Comparison of ENCODE assay signal across 9 mouse cellular contexts in the genomic region with DNA sequence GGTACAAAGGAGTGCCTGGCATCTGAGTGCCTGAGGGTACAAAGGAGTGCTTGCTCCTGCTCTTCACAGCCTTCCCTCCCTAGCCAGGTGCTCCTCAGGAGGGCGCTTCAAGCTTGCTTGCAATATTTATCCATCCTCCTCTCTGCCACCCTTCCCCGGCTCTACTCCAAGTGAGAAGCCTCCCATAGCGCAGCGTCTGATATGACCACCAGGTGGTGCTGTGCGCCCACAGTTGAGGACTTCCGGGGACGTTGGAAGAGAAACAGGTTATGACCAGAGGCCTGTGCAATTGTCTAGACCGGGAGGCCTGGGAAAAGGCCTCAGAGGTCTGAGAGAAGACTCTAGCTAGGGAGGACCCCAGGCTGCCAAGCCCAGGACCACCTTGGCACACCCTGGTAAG. TPM values are rescaled to one million over a fixed set of nuclear protein-coding genes. Genes with fewer than 3 reads are reported as not detected.
DNase-seq lines count a peak whose midpoint lies in the region; ATAC-seq and TF ChIP-seq lines count a peak whose summit lies in the region.
"Had no signal": no experiment of that assay in that cellular context is flagged by ENCODE, and none has a peak within 500 bp of the region (broad histone marks: within the 10 kb centered on the region; RNA-seq: fewer than 3 reads in every experiment).

No protein-coding gene starts in this region.

- H3K9ac ChIP-seq in forebrain, postnatal 0 days = peak overlapping the region; percentile 19; the same call in 1 of the 2 replicates
- H3K9ac ChIP-seq in lung, embryonic 14.5 days = no peak overlapping the region
- H3K9ac ChIP-seq: limb, embryonic 15.5 days had no signal

- H3K27ac ChIP-seq in forebrain, postnatal 0 days (ENCODE audit: low read depth, low read length) = peak overlapping the region; percentile 60
- H3K27ac ChIP-seq in layer of hippocampus, adult 2 months = peak overlapping the region; percentile 89
- no peak overlapping the region for H3K27ac ChIP-seq in lung, embryonic 14.5 days (ENCODE audit: low read depth)
- H3K27ac ChIP-seq: limb, embryonic 15.5 days had no signal

- H3K4me2 ChIP-seq in forebrain, postnatal 0 days (ENCODE audit: low read depth) = peak overlapping the region; percentile 32
- H3K4me2 ChIP-seq in lung, embryonic 14.5 days = no peak overlapping the region
- H3K4me2 ChIP-seq: limb, embryonic 15.5 days had no signal

- peak; percentile 78 for TF ChIP-seq CTCF in G1E (IDR thresholded peaks at IDR 0.05; ENCODE audit: low read depth, low read length)
- peak; percentile 100 for TF ChIP-seq CTCF in forebrain, postnatal 0 days (IDR thresholded peaks at IDR 0.05; ENCODE audit: low read depth)
- TF ChIP-seq CTCF in layer of hippocampus, adult 2 months (conservative IDR thresholded peaks at IDR 0.05) = peak; percentile 99
- TF ChIP-seq CTCF in lung, embryonic 14.5 days (IDR thresholded peaks at IDR 0.05; ENCODE audit: low read depth) = peak; percentile 99

- peaks cover 11% of the 10 kb centered on the region for H3K36me3 ChIP-seq in G1E (replicated peaks)
- 0 out of 2 replicates have a peak, but pooled peaks cover 2% of the 10 kb centered on the region for H3K36me3 ChIP-seq in forebrain, postnatal 0 days (ENCODE audit: insufficient read depth)
- no peaks in the 10 kb centered on the region for H3K36me3 ChIP-seq in lung, embryonic 14.5 days (ENCODE audit: insufficient read depth)
- H3K36me3 ChIP-seq: limb, embryonic 15.5 days had no signal

- peaks cover 6% of the 10 kb centered on the region; the same call in 1 of the 2 replicates for H3K4me1 ChIP-seq in G1E (ENCODE audit: insufficient read depth, low read depth, low read length)
- peaks cover 11% of the 10 kb centered on the region; the same call in 1 of the 2 replicates for H3K4me1 ChIP-seq in forebrain, postnatal 0 days (ENCODE audit: insufficient read depth)
- no peaks in the 10 kb centered on the region for H3K4me1 ChIP-seq in lung, embryonic 14.5 days (ENCODE audit: insufficient read depth)

- peak; percentile 78 for DNase-seq in G1E (ENCODE audit: low spot score)
- DNase-seq in cerebellum, adult 18-20 months = peak; percentile 90 to 96
- DNase-seq in forebrain, postnatal 0 days = peak; percentile 98
- DNase-seq in layer of hippocampus, adult 2 months (ENCODE audit: low spot score in 2 of 2) = peak; percentile 94 to 98
- peak; percentile 97 for DNase-seq in lung, embryonic 14.5 days
- peak; percentile 93 for DNase-seq in testis, postnatal 10 days (ENCODE audit: low spot score)

- peaks cover 11% of the 10 kb centered on the region for H3K27me3 ChIP-seq in G1E (ENCODE audit: insufficient read depth, low read length)
- H3K27me3 ChIP-seq in forebrain, postnatal 0 days (ENCODE audit: insufficient read depth, low read length) = no peaks in the 10 kb centered on the region
- peaks cover 8% of the 10 kb centered on the region; the same call in 1 of the 2 replicates for H3K27me3 ChIP-seq in lung, embryonic 14.5 days (ENCODE audit: insufficient read depth, low read length)

- peak; percentile 77 for ATAC-seq in G1E (ENCODE audit: extremely low read depth, insufficient number of reproducible peaks, low FRiP score, poor library complexity, severe bottlenecking)
- ATAC-seq in forebrain, postnatal 0 days = peak; percentile 90
- ATAC-seq in hematopoietic stem cell, adult 5-6 weeks (replicated peaks in 1 of 2; ENCODE audit: insufficient read depth in 1 of 2, low FRiP score in 2 of 2, low TSS enrichment in 1 of 2, low read depth in 1 of 2, poor library complexity in 2 of 2, severe bottlenecking in 2 of 2) = peak; percentile 83 to 90
- ATAC-seq in lung, embryonic 14.5 days (ENCODE audit: insufficient read depth) = peak; percentile 81
- ATAC-seq in neutrophil, adult 5-6 weeks (ENCODE audit: extremely low read depth, insufficient number of reproducible peaks, low FRiP score, poor library complexity, severe bottlenecking) = peak; percentile 81

- no peaks in the 10 kb centered on the region for H3K9me3 ChIP-seq in G1E (replicated peaks)
- H3K9me3 ChIP-seq in forebrain, postnatal 0 days (ENCODE audit: low read length) = no peaks in the 10 kb centered on the region
- H3K9me3 ChIP-seq in lung, embryonic 14.5 days (ENCODE audit: low read depth, low read length) = no peaks in the 10 kb centered on the region
- H3K9me3 ChIP-seq: limb, embryonic 15.5 days had no signal

- no peak overlapping the region for H3K4me3 ChIP-seq in G1E (ENCODE audit: low read depth, low read length)
- H3K4me3 ChIP-seq in forebrain, postnatal 0 days (ENCODE audit: low read depth, low read length) = no peak overlapping the region
- H3K4me3 ChIP-seq in layer of hippocampus, adult 2 months = peak overlapping the region; percentile 22; the same call in 1 of the 2 replicates
- H3K4me3 ChIP-seq in lung, embryonic 14.5 days (ENCODE audit: low read depth, low read length) = no peak overlapping the region
- H3K4me3 ChIP-seq: limb, embryonic 15.5 days had no signal

- under 1% methylated on average over 8 of the region's 8 CpGs for WGBS in forebrain, postnatal 0 days
- 2% methylated on average over 8 of the region's 8 CpGs for WGBS in lung, embryonic 14.5 days

RNA-seq across cellular contexts. Expression of a gene that starts 6.7 kb away (rescaled TPM):
- total RNA-seq in G1E (2014; fragmentation: Nextera tagmentation) = 3.0 TPM in 2 replicates
- total RNA-seq in G1E (2017) = 1.5 and 1.6 TPM in 2 replicates
- 3.7 and 4.9 TPM in 2 replicates for polyA plus RNA-seq in G1E (2012)
- total RNA-seq in forebrain, postnatal 0 days (2014; rRNA removed) = 45.9 and 48.3 TPM in 2 replicates
- polyA plus RNA-seq in forebrain, postnatal 0 days (2015; fragmentation: Nextera tagmentation; extraction: Ambion mirVana) = 17.1 and 21.4 TPM in 2 replicates
- total RNA-seq in hematopoietic stem cell, adult 5-6 weeks (2017) = 0.13 and 0.60 TPM in 2 replicates
- total RNA-seq in layer of hippocampus, adult 2 months (2021) = 100 to 1,000 TPM; 378 to 385 TPM
- 2.6 and 3.2 TPM in 2 replicates for polyA plus RNA-seq in lung, embryonic 14.5 days (2014; fragmentation: Nextera tagmentation; extraction: Ambion mirVana)
- total RNA-seq in neutrophil, adult 5-6 weeks (2017) = 0.23 and 0.25 TPM in 2 replicates

RNA-seq across cellular contexts. Expression of a gene that starts 12.9 kb away (rescaled TPM):
- 8.6 and 10.5 TPM in 2 replicates for total RNA-seq in G1E (2014; fragmentation: Nextera tagmentation)
- total RNA-seq in G1E (2017) = 9.2 TPM in 2 replicates
- 41.4 and 53.3 TPM in 2 replicates for polyA plus RNA-seq in G1E (2012)
- 30.1 and 32.4 TPM in 2 replicates for total RNA-seq in forebrain, postnatal 0 days (2014; rRNA removed)
- polyA plus RNA-seq in forebrain, postnatal 0 days (2015; fragmentation: Nextera tagmentation; extraction: Ambion mirVana) = 13.5 and 19.4 TPM in 2 replicates
- 6.3 and 10.1 TPM in 2 replicates for total RNA-seq in hematopoietic stem cell, adult 5-6 weeks (2017)
- 10 to 100 TPM; 54.4 to 57.9 TPM for total RNA-seq in layer of hippocampus, adult 2 months (2021)
- 16.1 and 18.0 TPM in 2 replicates for polyA plus RNA-seq in lung, embryonic 14.5 days (2014; fragmentation: Nextera tagmentation; extraction: Ambion mirVana)
- 7.2 and 10.4 TPM in 2 replicates for total RNA-seq in neutrophil, adult 5-6 weeks (2017)

RNA-seq across cellular contexts. Expression of a gene that starts 51.1 kb away (rescaled TPM):
- total RNA-seq in G1E (2014; fragmentation: Nextera tagmentation) (not detected in 2 replicates), G1E (2017) (0.11 TPM in 1 of 2 replicates, not detected in the other)
- polyA plus RNA-seq in G1E (2012) = not detected in 2 replicates
- 11.9 and 14.7 TPM in 2 replicates for total RNA-seq in forebrain, postnatal 0 days (2014; rRNA removed)
- polyA plus RNA-seq in forebrain, postnatal 0 days (2015; fragmentation: Nextera tagmentation; extraction: Ambion mirVana) = 18.9 and 22.6 TPM in 2 replicates
- total RNA-seq in hematopoietic stem cell, adult 5-6 weeks (2017) = 0.45 TPM in 1 of 2 replicates, not detected in the other
- total RNA-seq in layer of hippocampus, adult 2 months (2021) = 10 to 100 TPM; 26.5 to 33.1 TPM
- not detected in 2 replicates for polyA plus RNA-seq in lung, embryonic 14.5 days (2014; fragmentation: Nextera tagmentation; extraction: Ambion mirVana)
- total RNA-seq in neutrophil, adult 5-6 weeks (2017) = not detected in 2 replicates

Comparison
In these comparisons a context has a peak if more than half of its experiments do, and no peak if none do; other contexts are left out.
1. RNA of a gene that starts 6.7 kb away (total RNA-seq): 378 to 385 TPM in layer of hippocampus, adult 2 months and 45.9 to 48.3 TPM in forebrain, postnatal 0 days; 1.5 to 3.0 TPM in G1E, 0.13 to 0.60 TPM in hematopoietic stem cell, adult 5-6 weeks and 0.23 to 0.25 TPM in neutrophil, adult 5-6 weeks; every median in the first group is over 10 times any median in the second.
2. Peak in every context shown above with its lines, with median percentiles within 50 percentile points of each other: ATAC-seq, DNase-seq and CTCF ChIP-seq.